Mouse (Mus musculus) hindbrain, embryonic 13.5 days (tissue): ENCODE results near the gene Megf11. TPM values are rescaled to one million over a fixed set of nuclear protein-coding genes. Genes with fewer than 3 reads are reported as not detected.
"Not testable (repeated sequence)": the region's sequence is repeated elsewhere in the genome, so short reads cannot be mapped to it uniquely, and the experiment has no call there.

Experiments
- ATAC-seq: fragments of 200-750 bp; cut with Nextera tagmentation; 2 replicates; pipeline ENCODE4 v1.8.0; 2017; ENCODE audit warnings: moderate TSS enrichment; ENCODE audit not compliant: low FRiP score
- H3K27ac ChIP-seq: fragments of 300-500 bp; sonication (generic); 2 replicates; pipeline ENCODE4 v1.5.1; 2015; ENCODE audit warnings: inconsistent platforms, mild to moderate bottlenecking, moderate library complexity
- H3K27me3 ChIP-seq: fragments of 300-500 bp; sonication (generic); 2 replicates; pipeline ENCODE4 v1.6.1; 2015; ENCODE audit warnings: mild to moderate bottlenecking, inconsistent platforms
- H3K36me3 ChIP-seq: fragments of 300-500 bp; sonication (generic); 2 replicates; pipeline ENCODE4 v1.6.1; 2015; ENCODE audit warnings: mild to moderate bottlenecking, inconsistent platforms
- H3K4me1 ChIP-seq: fragments of 300-500 bp; sonication (generic); replicated peaks from 2 replicates; pipeline ENCODE4 v1.6.1; 2015; ENCODE audit warnings: inconsistent platforms
- H3K4me2 ChIP-seq: fragments of 300-500 bp; sonication (generic); 2 replicates; pipeline ENCODE4 v1.6.1; 2015; ENCODE audit warnings: inconsistent platforms, mild to moderate bottlenecking, moderate library complexity
- H3K4me3 ChIP-seq: fragments of 300-500 bp; sonication (generic); 2 replicates; pipeline ENCODE4 v1.5.1; 2015; ENCODE audit warnings: mild to moderate bottlenecking, inconsistent platforms
- H3K9ac ChIP-seq: fragments of 300-500 bp; sonication (generic); 2 replicates; pipeline ENCODE4 v1.6.1; 2015; ENCODE audit warnings: mild to moderate bottlenecking, inconsistent platforms
- H3K9me3 ChIP-seq: fragments of 300-500 bp; sonication (generic); 2 replicates; pipeline ENCODE4 v1.6.1; 2016; ENCODE audit warnings: inconsistent platforms
- WGBS: fragments of 180-500 bp; shearing (Covaris S2); methylation state at CpG from one replicate; pipeline ENCODE4 v1.1.7; 2015; 5-methylcytosine and 5-hydroxymethylcytosine counted together
- polyA plus RNA-seq: library from polyadenylated mRNA; unstranded; fragments of >200 nt; fragmentation: Nextera tagmentation; extraction: Ambion mirVana; gene quantifications from 2 replicates; pipeline ENCODE4 v1.2.1, GENCODE M21; 2015

The Megf11 gene
- polyA plus RNA-seq, 1 experiment from 2014 or later: 15.7 TPM

DNA sequence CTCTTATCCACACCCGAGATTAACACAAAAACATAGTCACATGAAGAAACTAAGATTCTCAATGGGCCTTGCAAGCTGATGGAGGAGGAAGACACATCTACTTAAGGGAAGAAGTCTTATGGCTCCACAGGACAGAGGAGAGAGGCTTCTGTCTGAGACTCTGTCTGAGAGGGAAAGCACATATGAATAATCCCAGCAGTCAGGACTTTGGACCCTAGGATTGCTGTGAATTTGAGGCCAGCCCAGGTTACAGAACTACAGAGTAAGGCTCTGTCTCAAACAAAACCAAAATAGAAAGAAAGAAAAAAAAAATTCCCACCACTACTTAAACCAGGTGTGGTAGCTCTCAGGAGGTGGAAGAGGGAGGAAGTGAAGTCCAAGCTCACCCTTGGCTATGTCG lies 266.7 kb downstream of the Megf11 start:
- no peak overlapping the region for H3K4me3 ChIP-seq
- no peaks in the 10 kb centered on the region for H3K27me3 ChIP-seq
- H3K36me3 ChIP-seq: no peaks in the 10 kb centered on the region; the same call in 1 of the 2 replicates
- H3K27ac ChIP-seq: no peak overlapping the region
- no peak overlapping the region for H3K9ac ChIP-seq
- no peak overlapping the region for H3K4me2 ChIP-seq
- 61% methylated on average over 2 of the region's 2 CpGs for WGBS
- ATAC-seq: no peak
- H3K4me1 ChIP-seq: peaks cover 14% of the 10 kb centered on the region
- H3K9me3 ChIP-seq: no peaks in the 10 kb centered on the region

DNA sequence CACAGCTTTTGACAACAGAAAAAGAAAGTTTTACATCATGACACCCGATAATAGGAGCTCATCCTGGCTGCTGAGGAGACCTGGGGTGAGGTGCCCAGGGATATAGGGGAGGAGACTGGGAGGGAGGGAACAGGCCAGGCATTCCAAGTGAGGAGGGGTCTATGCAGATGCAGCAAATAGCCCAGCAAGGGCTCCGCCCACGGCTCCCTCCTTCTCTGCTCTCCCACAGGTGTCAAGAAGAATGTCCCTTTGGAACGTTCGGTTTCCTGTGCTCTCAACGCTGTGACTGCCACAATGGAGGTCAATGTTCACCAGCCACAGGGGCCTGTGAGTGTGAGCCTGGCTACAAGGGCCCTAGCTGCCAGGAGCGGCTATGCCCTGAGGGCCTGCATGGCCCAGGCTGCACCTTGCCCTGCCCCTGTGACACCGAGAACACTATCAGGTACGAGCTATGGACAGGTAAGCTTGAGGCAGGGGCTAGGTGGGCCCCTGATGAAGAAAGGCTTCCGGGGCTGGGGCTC lies 267.5 kb downstream of the Megf11 start:
- Histone ChIP-seq H3K4me2 (no peak overlapping the region), H3K9me3 (no peaks in the 10 kb centered on the region), H3K27me3 (no peaks in the 10 kb centered on the region), H3K4me3 (no peak overlapping the region), H3K36me3 (no peaks in the 10 kb centered on the region; the same call in 1 of the 2 replicates), H3K4me1 (peaks cover 18% of the 10 kb centered on the region), H3K9ac (no peak overlapping the region), H3K27ac (no peak overlapping the region)
- 68% methylated on average over 10 of the region's 10 CpGs for WGBS
- ATAC-seq: no peak

DNA sequence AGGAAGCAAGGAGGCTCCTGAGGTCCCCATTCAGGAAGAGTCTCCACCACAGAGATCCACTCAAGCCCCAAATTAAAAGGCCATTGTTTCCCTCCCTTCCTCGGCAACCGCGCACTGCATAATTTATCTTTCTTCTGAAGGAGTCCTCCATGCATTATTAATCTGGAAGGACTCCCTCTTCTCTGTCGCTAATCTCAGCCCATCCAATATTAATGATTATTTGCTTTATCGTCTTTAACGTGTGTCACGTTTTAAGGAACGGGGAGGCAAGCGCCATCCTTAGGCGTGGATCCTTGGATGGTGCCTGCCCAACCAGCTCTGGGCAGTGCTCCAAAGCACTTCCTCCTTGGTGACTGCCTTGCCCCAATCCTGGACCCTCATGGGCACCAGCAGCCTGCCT lies 269.3 kb downstream of the Megf11 start:
- no peaks in the 10 kb centered on the region; the same call in 1 of the 2 replicates for H3K36me3 ChIP-seq
- H3K27me3 ChIP-seq: no peaks in the 10 kb centered on the region
- no peak overlapping the region for H3K4me3 ChIP-seq
- peaks cover 32% of the 10 kb centered on the region for H3K4me1 ChIP-seq
- H3K9me3 ChIP-seq: no peaks in the 10 kb centered on the region
- ATAC-seq: no peak
- H3K9ac ChIP-seq: no peak overlapping the region
- no peak overlapping the region for H3K4me2 ChIP-seq
- H3K27ac ChIP-seq: peak overlapping the region; percentile 48; the same call in 1 of the 2 replicates
- WGBS: 47% methylated on average over 10 of the region's 10 CpGs

DNA sequence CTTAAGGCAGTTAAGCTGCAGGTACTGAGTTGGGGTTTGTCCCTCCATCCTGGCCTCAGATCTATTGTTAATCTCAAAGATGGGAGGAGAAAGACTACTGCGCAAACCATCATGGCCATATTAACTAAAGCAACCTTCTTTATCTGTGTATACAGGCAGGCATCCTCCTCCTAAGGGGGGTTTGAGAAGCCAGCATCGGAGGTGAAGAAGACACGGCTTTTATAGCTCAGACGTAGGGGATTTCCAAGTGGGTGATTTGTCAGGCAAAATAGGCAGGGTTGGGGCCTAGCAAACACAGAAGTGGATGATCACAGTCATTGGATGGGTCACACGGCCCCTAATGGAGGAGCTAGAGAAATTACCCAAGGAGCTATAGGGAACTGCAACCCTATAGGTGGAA lies 271.2 kb downstream of the Megf11 start:
- Histone ChIP-seq H3K9ac (no peak overlapping the region), H3K4me2 (no peak overlapping the region), H3K27ac (no peak overlapping the region), H3K36me3 (no peaks in the 10 kb centered on the region; the same call in 1 of the 2 replicates), H3K4me1 (peaks cover 46% of the 10 kb centered on the region), H3K4me3 (no peak overlapping the region), H3K9me3 (no peaks in the 10 kb centered on the region), H3K27me3 (no peaks in the 10 kb centered on the region)
- WGBS: 82% methylated on average over 5 of the region's 5 CpGs
- no peak for ATAC-seq

DNA sequence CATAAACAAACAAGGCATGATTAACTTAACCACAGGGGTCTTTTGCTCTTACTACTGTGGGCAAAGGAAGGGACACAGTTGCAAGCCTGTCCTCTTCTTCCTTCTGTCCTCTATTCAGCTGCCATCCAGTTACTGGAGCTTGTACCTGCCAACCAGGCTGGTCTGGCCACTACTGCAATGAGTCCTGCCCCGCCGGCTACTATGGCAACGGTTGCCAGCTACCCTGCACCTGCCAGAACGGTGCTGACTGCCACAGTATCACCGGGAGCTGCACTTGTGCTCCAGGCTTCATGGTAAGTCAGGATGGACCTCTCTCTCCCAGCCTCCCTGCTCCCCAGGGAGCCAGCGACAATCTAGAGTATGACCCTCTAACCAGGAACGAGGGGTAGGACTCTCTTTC lies 274.8 kb downstream of the Megf11 start:
- Histone ChIP-seq H3K4me1 (peaks cover 52% of the 10 kb centered on the region), H3K4me3 (no peak overlapping the region), H3K27ac (peak overlapping the region; percentile 23; the same call in 1 of the 2 replicates), H3K9me3 (no peaks in the 10 kb centered on the region), H3K27me3 (no peaks in the 10 kb centered on the region), H3K4me2 (no peak overlapping the region), H3K9ac (no peak overlapping the region), H3K36me3 (no peaks in the 10 kb centered on the region)
- no peak for ATAC-seq
- WGBS: 68% methylated on average over 7 of the region's 7 CpGs

DNA sequence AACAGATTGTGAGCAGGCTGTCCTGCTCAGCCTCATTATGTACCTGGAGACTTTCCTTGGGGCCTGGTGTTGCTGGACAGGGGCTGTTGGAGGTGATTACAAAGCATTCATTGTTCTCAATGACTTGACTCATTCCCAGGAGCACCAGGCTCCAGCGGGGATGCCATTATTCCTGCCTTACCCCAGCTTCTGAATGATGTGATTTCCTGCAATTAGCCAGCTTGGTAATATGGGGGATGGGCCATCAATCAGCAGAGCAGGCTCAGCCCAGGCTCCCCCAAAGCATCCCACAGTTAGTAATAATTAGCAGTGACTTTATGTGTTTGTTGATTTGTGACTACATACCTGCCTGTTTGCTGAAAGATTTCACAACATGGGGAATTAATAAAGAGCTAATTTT lies 279.2 kb downstream of the Megf11 start:
- peaks cover 61% of the 10 kb centered on the region for H3K4me1 ChIP-seq
- ATAC-seq: 0 out of 2 replicates have a peak, but pooled peaks have one; percentile 44
- WGBS: 7% methylated on average over 1 of the region's 1 CpGs

DNA sequence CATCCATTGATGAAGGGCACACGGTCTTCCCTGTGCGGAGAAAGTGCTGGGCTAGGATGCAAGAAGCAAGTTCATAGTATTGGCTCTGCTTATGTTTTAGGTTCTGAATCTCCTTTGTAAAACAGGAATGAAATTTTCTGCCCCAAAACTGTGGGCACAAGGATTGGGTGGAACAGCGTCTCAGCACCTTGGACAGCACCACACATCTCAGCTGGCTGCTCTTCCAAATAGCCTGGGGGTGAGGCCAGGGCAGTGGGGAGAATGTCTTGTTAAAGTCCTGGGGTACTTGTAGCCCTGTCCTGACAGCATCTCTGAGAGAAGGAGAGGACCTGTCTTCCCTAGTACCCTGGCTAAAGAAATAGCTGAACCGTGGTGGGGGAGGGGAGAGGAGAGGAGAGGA lies 281.1 kb downstream of the Megf11 start:
- Histone ChIP-seq H3K4me2 (no peak overlapping the region), H3K27ac (no peak overlapping the region), H3K36me3 (no peaks in the 10 kb centered on the region), H3K4me3 (no peak overlapping the region), H3K4me1 (peaks cover 48% of the 10 kb centered on the region), H3K9me3 (no peaks in the 10 kb centered on the region), H3K27me3 (peaks cover 6% of the 10 kb centered on the region; the same call in 1 of the 2 replicates), H3K9ac (no peak overlapping the region)
- WGBS: 44% methylated on average over 4 of the region's 4 CpGs
- ATAC-seq: no peak

More for the DNA sequence above, 279.2 kb downstream of the Megf11 start:
- Histone ChIP-seq H3K27me3 (peaks cover 4% of the 10 kb centered on the region; the same call in 1 of the 2 replicates), H3K4me2 (no peak overlapping the region), H3K27ac (peak overlapping the region; percentile 67), H3K36me3 (no peaks in the 10 kb centered on the region), H3K4me3 (no peak overlapping the region), H3K9ac (no peak overlapping the region), H3K9me3 (no peaks in the 10 kb centered on the region)

DNA sequence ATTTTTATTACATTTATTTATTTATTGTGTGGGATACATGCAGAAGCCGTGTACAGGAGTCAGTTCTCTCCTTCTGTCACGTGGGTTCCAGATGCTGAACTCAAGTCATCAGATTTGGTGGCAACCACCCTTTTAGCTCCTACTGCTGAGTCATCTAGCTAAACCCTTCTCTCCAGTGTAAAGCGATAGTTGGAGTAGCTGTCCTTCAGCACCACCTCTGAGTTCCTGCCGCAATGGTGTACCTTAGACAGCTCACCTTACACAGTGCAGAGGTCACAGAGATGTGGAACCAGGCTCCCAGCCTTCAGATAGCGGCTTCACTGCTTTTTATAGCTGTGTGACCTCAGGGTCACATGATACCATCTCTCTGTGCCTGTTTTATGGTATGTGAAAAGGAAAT lies 282.1 kb downstream of the Megf11 start:
- Histone ChIP-seq H3K4me3 (no peak overlapping the region), H3K9me3 (no peaks in the 10 kb centered on the region), H3K36me3 (no peaks in the 10 kb centered on the region), H3K9ac (no peak overlapping the region), H3K27me3 (peaks cover 6% of the 10 kb centered on the region; the same call in 1 of the 2 replicates), H3K4me1 (peaks cover 46% of the 10 kb centered on the region), H3K4me2 (no peak overlapping the region), H3K27ac (no peak overlapping the region)
- 20% methylated on average over 5 of the region's 5 CpGs for WGBS
- no peak for ATAC-seq

DNA sequence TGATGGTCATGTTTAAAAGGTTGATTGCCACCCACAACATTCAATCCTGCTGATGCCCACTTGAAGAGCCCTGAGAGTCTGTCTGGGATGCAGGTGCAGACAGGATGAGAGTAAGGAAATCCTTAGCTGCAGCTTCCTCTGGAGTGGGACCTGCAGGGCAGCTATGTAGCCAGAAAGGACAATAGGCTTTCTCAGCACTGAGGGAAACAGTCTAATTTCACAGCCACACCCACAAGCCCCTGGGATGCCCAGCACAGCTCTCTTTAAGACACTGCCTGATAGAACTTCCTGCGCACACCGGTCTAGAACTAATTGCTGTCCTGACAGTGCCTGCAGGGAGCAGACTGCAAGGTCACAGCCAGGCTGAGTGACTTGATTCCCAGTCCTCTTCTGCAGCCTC lies 282.6 kb downstream of the Megf11 start:
- H3K27ac ChIP-seq: peak overlapping the region; percentile 64; the same call in 1 of the 2 replicates
- peaks cover 8% of the 10 kb centered on the region; the same call in 1 of the 2 replicates for H3K27me3 ChIP-seq
- H3K9me3 ChIP-seq: no peaks in the 10 kb centered on the region
- no peaks in the 10 kb centered on the region for H3K36me3 ChIP-seq
- H3K4me2 ChIP-seq: no peak overlapping the region
- no peak overlapping the region for H3K9ac ChIP-seq
- ATAC-seq: no peak
- H3K4me1 ChIP-seq: peaks cover 46% of the 10 kb centered on the region
- no peak overlapping the region for H3K4me3 ChIP-seq
- WGBS: 41% methylated on average over 2 of the region's 2 CpGs

DNA sequence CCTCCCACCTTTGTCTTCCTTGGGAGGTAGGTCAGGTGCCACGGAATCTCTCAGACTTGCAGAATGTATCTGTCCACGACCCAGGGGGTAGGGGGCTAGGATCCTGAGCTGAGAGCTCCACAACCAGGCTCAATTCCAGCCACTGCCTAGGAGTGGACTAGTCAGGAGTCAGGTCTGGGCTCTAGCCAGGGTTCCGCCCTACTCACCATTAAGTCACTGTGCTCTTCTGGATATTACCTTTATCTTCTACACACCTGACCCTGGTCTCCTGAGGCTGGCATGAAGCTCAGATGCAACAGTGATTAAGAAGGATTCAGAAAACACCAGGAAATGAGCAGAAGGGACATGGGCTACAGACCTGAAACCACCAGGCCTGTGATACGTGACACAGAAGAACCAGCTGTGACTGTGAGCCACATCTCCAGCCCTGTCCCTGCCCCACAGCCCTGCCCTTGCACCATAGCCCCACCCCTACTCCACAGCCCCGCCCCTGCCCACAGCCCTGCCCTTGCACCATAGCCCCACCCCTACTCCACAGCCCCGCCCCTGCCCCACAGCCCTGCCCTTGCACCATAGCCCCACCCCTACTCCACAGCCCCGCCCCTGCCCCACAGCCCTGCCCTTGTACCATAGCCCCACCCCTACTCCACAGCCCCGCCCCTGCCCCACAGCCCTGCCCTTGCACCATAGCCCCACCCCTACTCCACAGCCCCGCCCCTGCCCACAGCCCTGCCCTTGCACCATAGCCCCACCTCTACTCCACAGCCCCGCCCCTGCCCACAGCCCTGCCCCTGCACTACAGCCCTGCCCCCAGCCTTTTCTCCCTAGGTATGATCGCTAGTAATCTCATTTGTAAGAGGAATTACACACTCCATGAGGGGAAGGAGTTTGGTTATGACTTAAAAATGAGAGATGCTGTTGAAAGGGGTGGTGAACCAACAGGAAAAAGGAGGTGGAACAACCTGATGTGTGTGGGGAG lies 286.2 kb downstream of the Megf11 start:
- not testable (repeated sequence) for H3K4me3 ChIP-seq, ATAC-seq, H3K36me3 ChIP-seq, H3K4me2 ChIP-seq, H3K9me3 ChIP-seq, H3K9ac ChIP-seq, H3K27ac ChIP-seq
- H3K4me1 ChIP-seq: peaks cover 33% of the 10 kb centered on the region
- 42% methylated on average over 7 of the region's 11 CpGs for WGBS
- H3K27me3 ChIP-seq: peaks cover 10% of the 10 kb centered on the region; the same call in 1 of the 2 replicates

DNA sequence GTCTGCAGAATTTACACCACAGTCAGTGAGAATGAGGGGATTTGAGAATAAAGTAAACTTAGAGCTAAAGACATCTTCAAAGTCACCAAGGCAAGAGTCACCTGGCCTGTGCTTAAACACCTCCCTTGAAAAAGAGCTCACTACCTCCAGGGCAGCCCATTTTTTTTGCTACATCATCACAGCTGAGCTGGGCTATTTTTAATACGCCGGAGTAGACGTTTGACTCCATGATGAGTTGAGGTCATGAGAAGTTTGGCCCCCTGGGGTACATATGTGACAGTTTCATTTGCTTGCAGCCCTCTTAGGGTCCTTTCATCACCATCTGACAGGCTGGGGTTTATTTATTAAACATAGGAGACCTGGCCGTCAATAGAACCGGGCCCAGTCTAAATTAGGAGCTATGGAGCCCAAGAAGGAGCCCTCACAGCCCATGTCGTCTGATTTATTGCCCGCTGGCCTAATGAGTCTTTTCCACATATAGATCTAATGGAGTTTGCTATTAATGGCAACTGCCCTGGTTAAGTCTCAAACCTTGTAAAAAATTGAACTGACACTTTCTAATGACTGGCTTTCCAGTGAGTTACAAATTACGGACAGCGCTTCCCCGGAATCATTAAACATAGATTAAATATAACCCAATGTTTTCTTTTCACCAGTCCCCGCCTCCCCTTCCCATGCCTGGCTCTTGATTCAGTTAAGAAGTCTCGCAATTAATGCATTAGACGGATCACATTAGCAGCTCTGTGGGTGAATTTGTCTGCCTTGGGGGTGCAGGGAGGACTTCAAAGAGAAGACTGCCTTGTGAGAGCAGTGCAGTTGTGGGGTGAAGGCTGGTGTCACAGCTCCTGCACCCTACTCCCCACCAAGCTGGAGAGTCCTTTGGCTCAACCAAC lies 301.9 kb downstream of the Megf11 start:
- Histone ChIP-seq H3K27ac (peak overlapping the region; percentile 30; the same call in 1 of the 2 replicates), H3K4me3 (no peak overlapping the region), H3K27me3 (no peaks in the 10 kb centered on the region), H3K36me3 (no peaks in the 10 kb centered on the region), H3K9ac (no peak overlapping the region), H3K4me2 (no peak overlapping the region), H3K9me3 (no peaks in the 10 kb centered on the region), H3K4me1 (peaks cover 25% of the 10 kb centered on the region)
- no peak for ATAC-seq
- WGBS: 51% methylated on average over 13 of the region's 13 CpGs

DNA sequence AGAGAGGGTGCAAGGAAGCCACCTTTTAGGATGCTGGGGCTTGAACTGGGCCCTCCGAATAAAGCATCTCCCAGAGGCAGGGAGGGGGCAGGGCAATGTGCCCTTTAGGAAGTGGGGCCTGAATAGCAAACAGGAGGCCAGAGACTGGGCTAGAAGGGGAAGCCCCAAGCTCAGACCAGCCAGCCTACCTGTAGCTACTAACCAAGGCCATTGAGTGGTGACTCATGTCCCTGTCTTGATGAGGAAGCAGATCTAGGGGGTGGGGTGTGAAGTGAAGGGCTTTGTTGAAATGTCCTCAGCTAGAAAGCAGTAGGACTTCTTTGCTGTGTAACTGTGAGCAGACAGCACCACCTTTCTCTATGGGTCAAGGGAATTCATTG lies 302.6 kb downstream of the Megf11 start:
- no peak overlapping the region for H3K4me2 ChIP-seq
- peaks cover 25% of the 10 kb centered on the region for H3K4me1 ChIP-seq
- 45% methylated on average over 1 of the region's 1 CpGs for WGBS
- ATAC-seq: no peak
- H3K27ac ChIP-seq: peak overlapping the region; percentile 30; the same call in 1 of the 2 replicates
- no peaks in the 10 kb centered on the region for H3K27me3 ChIP-seq
- H3K36me3 ChIP-seq: no peaks in the 10 kb centered on the region
- H3K4me3 ChIP-seq: no peak overlapping the region
- no peak overlapping the region for H3K9ac ChIP-seq
- H3K9me3 ChIP-seq: no peaks in the 10 kb centered on the region
